Mouse (Mus musculus) G1E (cell line): Measurements from ENCODE around the gene Marc1. TPM values are rescaled to one million over a fixed set of nuclear protein-coding genes. Genes with fewer than 3 reads are reported as not detected.
A peak's percentile ranks its signal among the peaks of the same experiment; 100 is the strongest.

ENCODE experiments used
- ATAC-seq: 2 replicates; pipeline ENCODE4 v1.8.0; 2016; ENCODE audit warnings: mild to moderate bottlenecking; ENCODE audit not compliant: insufficient number of reproducible peaks, poor library complexity, low FRiP score, severe bottlenecking; ENCODE audit errors: extremely low read depth
- DNase-seq: peaks from one replicate; pipeline ENCODE4 v3.0.0; 2012; ENCODE audit warnings: low spot score
- H3K27me3 ChIP-seq: 2 replicates; pipeline ENCODE4 v1.6.1; 2012; ENCODE audit warnings: mild to moderate bottlenecking, low read length, inconsistent platforms; ENCODE audit not compliant: insufficient read depth
- H3K36me3 ChIP-seq: replicated peaks from 2 replicates; pipeline ENCODE3; 2012; ENCODE audit warnings: mild to moderate bottlenecking, inconsistent platforms
- H3K4me1 ChIP-seq: 2 replicates; pipeline ENCODE4 v1.6.1; 2012; ENCODE audit warnings: low read depth, low read length, inconsistent platforms, mixed read lengths; ENCODE audit not compliant: insufficient read depth
- H3K4me3 ChIP-seq: 2 replicates; pipeline ENCODE4 v1.5.1; 2012; ENCODE audit warnings: low read depth, mild to moderate bottlenecking, inconsistent platforms, low read length, moderate library complexity, mixed read lengths
- H3K9me3 ChIP-seq: replicated peaks from 2 replicates; pipeline ENCODE4 v1.6.1; 2012; ENCODE audit warnings: inconsistent platforms
- CTCF ChIP-seq: IDR thresholded peaks from 2 replicates; pipeline ENCODE4 v1.5.1; 2012; ENCODE audit warnings: low read depth, low read length, inconsistent platforms, mixed read lengths
- GATA1 ChIP-seq: IDR thresholded peaks from 2 replicates; pipeline ENCODE4 v1.6.1; 2012; ENCODE audit warnings: borderline replicate concordance, low read length, inconsistent platforms, mixed read lengths
- GATA2 ChIP-seq: IDR thresholded peaks from 2 replicates; pipeline ENCODE4 v1.6.1; 2012; ENCODE audit warnings: low read depth, low read length, inconsistent platforms, borderline replicate concordance
- POLR2AphosphoS5 ChIP-seq: IDR thresholded peaks from 2 replicates; pipeline ENCODE4 v1.6.1; 2012; ENCODE audit warnings: low read depth, low read length, inconsistent platforms; ENCODE audit not compliant: insufficient replicate concordance
- TAL1 ChIP-seq: conservative IDR thresholded peaks from 2 replicates; pipeline ENCODE4 v1.6.1; 2012; ENCODE audit warnings: low read depth, low read length, inconsistent platforms, mixed read lengths
- polyA plus RNA-seq: library from polyadenylated mRNA; stranded (reverse); fragments of >175 nt; gene quantifications from 2 replicates; pipeline ENCODE4 v1.2.3, GENCODE M21; 2012
- total RNA-seq, 2 experiments: library from RNA; stranded (forward) in 1 of 2; stranded (reverse) in 1 of 2; fragments of 200-1000 nt in 1 of 2; fragments of >200 nt in 1 of 2; fragmentation: Nextera tagmentation in 1 of 2; gene quantifications; 2 replicates each; pipeline ENCODE4 v1.2.3; 2014 to 2017

Gene Marc1
- total and polyA plus RNA-seq, 3 experiments: not detected

DNA sequence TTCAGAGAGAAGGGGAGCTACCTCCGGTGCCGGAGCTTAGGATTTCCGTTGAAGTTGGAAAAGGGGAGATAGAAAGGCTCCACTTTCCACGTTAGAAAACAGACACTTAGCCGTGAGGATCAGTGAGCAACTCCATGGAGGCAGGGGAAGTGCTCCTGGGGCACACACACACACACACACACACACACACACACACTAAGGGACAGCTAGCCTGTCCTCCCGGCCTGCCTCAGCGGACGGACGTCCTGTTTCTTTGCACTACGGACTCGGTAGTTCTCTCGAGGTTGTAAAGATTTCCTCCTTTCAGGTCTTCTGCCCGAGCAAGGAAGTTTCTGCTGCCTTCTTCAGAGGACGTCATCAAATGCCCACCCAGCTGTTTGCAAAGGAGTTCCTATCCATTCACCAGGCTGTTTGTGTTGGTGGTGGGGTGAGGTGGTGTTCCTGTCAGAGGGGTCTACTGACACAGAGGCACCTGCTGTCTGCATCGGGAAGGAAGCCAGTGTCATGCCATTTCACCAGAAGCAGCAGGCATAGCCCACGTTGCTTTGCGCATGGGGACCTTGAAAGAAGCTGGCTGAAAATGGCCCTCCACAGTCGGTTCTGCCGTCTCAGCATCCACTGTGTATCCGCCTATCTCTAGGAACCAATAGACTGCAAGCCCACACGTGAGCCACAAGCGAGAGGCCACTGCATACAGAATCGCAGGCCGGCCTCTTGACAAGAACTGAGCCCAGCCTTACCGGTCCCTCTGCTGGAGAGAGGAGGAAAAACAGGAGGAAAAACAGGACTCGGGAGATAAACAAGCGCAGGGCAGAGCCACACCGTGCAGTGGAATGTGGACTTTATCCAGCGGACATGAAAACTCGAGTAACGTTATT lies 40.9 kb upstream of the Marc1 start:
- no peak overlapping the region for H3K4me3 ChIP-seq
- H3K27me3 ChIP-seq: peaks cover 11% of the 10 kb centered on the region
- no peaks in the 10 kb centered on the region for H3K36me3 ChIP-seq
- H3K9me3 ChIP-seq: no peaks in the 10 kb centered on the region
- peaks cover 16% of the 10 kb centered on the region for H3K4me1 ChIP-seq
- DNase-seq (peak; percentile 26), ATAC-seq (peak; percentile 71; the same call in 1 of the 2 replicates)
- TF ChIP-seq GATA1 (no peak), POLR2AphosphoS5 (no peak), GATA2 (no peak), CTCF (no peak), TAL1 (no peak)

DNA sequence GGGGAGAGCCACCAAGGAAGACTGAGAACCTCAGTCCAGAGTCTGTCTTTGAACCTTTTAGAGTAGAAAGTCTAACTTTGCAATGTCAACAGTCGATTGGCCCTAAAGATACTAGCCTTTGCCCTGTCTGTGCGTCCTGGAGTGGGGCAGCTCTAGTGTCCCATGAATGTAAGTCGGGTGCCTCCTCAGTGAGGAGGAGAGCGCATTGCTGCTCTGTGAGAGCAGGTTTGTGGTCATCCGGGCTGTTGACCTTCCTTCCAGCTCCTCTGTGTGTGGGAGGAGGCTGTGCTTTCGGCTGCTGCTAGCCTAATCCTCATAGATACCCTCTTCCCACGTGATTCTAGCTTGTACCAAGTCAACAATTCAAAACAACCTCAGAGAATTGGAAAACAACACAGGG lies 40.1 kb upstream of the Marc1 start:
- no peak overlapping the region for H3K4me3 ChIP-seq
- DNase-seq (no peak), ATAC-seq (no peak)
- H3K4me1 ChIP-seq: peaks cover 24% of the 10 kb centered on the region
- no peaks in the 10 kb centered on the region for H3K36me3 ChIP-seq
- TF ChIP-seq TAL1 (no peak), GATA1 (no peak)
- no peaks in the 10 kb centered on the region for H3K9me3 ChIP-seq
- peaks cover 11% of the 10 kb centered on the region for H3K27me3 ChIP-seq

DNA sequence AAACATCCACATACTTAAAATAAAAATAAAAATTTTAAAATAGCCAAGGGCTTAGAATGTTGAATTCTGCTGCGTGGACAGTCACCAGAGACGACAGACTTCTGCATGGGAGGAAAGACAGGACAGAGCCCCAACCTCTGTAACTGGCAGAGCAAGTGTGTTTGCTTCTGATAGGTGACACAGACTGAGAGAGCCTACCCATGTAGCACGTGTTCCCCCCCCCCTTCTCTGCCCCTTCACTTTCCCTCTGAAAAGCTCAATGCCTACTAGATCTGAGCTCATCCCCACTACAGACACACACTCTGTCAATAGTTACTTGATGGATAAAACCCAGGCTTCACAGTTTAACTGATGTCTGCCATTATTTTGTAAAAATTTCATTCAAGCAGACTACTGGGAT lies 35.9 kb upstream of the Marc1 start:
- Histone ChIP-seq H3K9me3 (no peaks in the 10 kb centered on the region), H3K27me3 (peaks cover 6% of the 10 kb centered on the region), H3K4me3 (no peak overlapping the region; the same call in 1 of the 2 replicates), H3K4me1 (peaks cover 32% of the 10 kb centered on the region), H3K36me3 (peaks cover 18% of the 10 kb centered on the region)
- TF ChIP-seq TAL1 (no peak), GATA1 (no peak), GATA2 (no peak), POLR2AphosphoS5 (no peak), CTCF (no peak)
- ATAC-seq (no peak), DNase-seq (no peak)

DNA sequence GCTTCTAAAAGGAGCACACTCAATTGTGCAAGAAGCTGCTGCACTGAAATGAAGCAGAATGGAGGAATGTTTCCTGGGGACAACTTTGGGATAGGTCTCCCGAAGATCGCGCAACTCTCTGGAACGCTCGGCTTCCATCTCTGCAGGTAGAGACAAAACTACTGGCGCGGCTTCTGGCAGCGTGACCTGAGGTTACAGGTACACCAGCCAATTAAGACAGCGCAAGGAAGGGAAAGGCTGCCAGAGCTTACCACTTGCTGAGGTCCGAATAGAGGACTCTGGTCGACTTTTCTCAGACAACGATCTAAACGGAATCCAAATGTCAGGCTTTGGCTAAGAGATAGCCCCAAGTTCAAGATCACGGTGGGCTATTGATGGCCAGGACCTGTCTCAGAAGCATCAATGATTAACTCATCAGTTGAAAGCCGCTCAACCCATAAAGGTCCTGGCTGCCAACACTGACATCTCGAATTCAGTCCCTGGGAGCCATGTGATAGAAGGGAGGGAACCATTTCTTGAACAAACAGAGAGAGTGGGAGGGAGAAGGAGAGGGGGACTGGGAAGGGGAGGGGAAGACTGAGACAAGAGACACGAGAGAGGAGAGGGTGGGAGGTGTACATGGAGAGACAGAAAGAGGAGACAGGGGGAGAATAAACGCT lies 35.1 kb upstream of the Marc1 start, which contains the start of gene Marc2:
Gene Marc2, minus strand, starts transcription at position 360 of the 659 bp plus-strand sequence.
- Histone ChIP-seq H3K4me3 (peak within 1 kb of the TSS; percentile 97), H3K9me3 (no peaks in the 10 kb centered on the region), H3K27me3 (peaks cover 2% of the 10 kb centered on the region), H3K36me3 (peaks cover 25% of the 10 kb centered on the region), H3K4me1 (peaks cover 33% of the 10 kb centered on the region)
- DNase-seq (peak; percentile 15), ATAC-seq (peak; percentile 23; the same call in 1 of the 2 replicates)
- no peak for TF ChIP-seq POLR2AphosphoS5
- TF ChIP-seq GATA1: no peak
- TF ChIP-seq GATA2: no peak
- no peak for TF ChIP-seq TAL1

DNA sequence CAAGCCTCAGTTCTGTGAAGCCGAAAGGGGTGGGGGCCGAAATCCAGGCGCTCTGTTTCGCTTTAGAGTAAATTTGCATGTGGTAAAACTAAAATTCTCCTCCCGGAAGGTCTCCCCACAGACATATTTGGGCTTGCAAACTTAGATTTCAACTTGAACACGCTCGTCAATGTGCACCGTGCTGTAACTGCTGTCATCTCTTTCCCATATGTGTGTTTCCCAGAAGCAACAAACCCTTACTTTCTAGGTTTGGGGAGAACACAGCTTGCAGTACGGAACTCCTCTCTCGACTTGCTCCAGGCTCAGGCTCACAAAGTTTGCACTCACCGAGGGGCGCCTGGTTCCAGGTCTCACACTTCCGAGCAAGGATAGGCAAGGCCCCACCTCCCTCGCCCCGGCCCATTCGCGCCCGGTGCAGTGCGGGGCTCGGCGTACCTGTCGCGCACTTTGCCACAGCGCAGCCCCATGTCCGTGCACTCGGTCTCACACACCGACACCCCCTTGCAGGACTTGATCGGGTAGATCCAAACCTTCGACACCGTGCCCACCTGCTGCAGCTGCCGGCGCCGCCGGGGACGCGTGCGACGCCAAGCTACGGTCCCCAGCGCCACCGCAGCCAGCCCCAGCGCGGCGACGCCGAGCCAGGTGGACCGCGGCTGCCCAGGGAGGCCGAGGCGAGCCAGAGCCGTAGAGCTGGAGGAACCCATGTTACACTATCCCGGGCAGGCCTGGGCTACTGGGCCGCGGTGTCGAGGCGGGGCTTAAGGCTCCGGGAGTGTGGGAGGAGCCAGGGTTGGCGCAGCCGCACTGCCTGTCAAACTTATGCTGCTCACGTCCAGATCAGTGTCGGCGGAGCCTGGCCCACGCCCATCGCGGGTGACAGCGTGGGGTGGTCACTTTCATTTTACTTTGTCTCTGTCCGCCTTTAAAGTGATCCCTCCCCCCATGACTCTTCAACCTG lies 34.3 kb upstream of the Marc1 start:
- H3K9me3 ChIP-seq: no peaks in the 10 kb centered on the region

More for the DNA sequence above, 34.3 kb upstream of the Marc1 start:
- ATAC-seq (peak; percentile 90), DNase-seq (peak; percentile 89)
- H3K4me1 ChIP-seq: peaks cover 34% of the 10 kb centered on the region
- peak overlapping the region; percentile 97 for H3K4me3 ChIP-seq
- peaks cover 33% of the 10 kb centered on the region for H3K36me3 ChIP-seq
- H3K27me3 ChIP-seq: no peaks in the 10 kb centered on the region
- TF ChIP-seq POLR2AphosphoS5: no peak
- no peak for TF ChIP-seq GATA2
- TF ChIP-seq GATA1: no peak
- no peak for TF ChIP-seq CTCF
- TF ChIP-seq TAL1: no peak
